Mouse (Mus musculus) inflammation-experienced regulatory T-cells, adult 6 months (primary cell): ENCODE measurements at regions not wholly inside any gene's neighbourhood (a gene's known extent, or its start where the extent isn't known, plus 50 kb on each side); places are given as distances from the start of the nearest gene placed in this dataset.

Source experiments
- ATAC-seq: one replicate; pipeline ENCODE4 v1.8.0; 2017

- no peak for ATAC-seq
Observed at GRCm38 (mm10) chr5:43089941-43090340, 143.0 kb upstream of the Cpeb2 start.

GRCm38 (mm10) chr5:43093647-43094326, 139.2 kb upstream of the Cpeb2 start:
- ATAC-seq, result no peak

GRCm38 (mm10) chr5:43094329-43094898, 138.6 kb upstream of the Cpeb2 start:
- ATAC-seq, result no peak

- no peak for ATAC-seq
Observed at GRCm38 (mm10) chr5:43102000-43102459, 130.9 kb upstream of the Cpeb2 start.

GRCm38 (mm10) chr5:43102590-43102989, 130.4 kb upstream of the Cpeb2 start:
- ATAC-seq, result no peak

- no peak for ATAC-seq
Observed at GRCm38 (mm10) chr5:43103728-43104127, 129.2 kb upstream of the Cpeb2 start.

GRCm38 (mm10) chr5:43105528-43105927, 127.4 kb upstream of the Cpeb2 start:
- ATAC-seq, result no peak

- ATAC-seq, result no peak
Observed at GRCm38 (mm10) chr5:43107436-43108259, 125.3 kb upstream of the Cpeb2 start.

GRCm38 (mm10) chr5:43108260-43108589, 124.7 kb upstream of the Cpeb2 start:
- no peak for ATAC-seq

GRCm38 (mm10) chr5:43110122-43110521, 122.8 kb upstream of the Cpeb2 start:
- no peak for ATAC-seq

GRCm38 (mm10) chr5:43111740-43112139, 121.2 kb upstream of the Cpeb2 start:
- no peak for ATAC-seq

GRCm38 (mm10) chr5:43113405-43114119, 119.4 kb upstream of the Cpeb2 start:
- peak; percentile 48 for ATAC-seq

GRCm38 (mm10) chr5:43115507-43115906, 117.5 kb upstream of the Cpeb2 start:
- no peak for ATAC-seq

GRCm38 (mm10) chr5:43116821-43117220, 116.1 kb upstream of the Cpeb2 start:
- ATAC-seq, result no peak

GRCm38 (mm10) chr5:43121065-43121464, 111.9 kb upstream of the Cpeb2 start:
- ATAC-seq, result no peak

- ATAC-seq, result no peak
Observed at GRCm38 (mm10) chr5:43124301-43124700, 108.7 kb upstream of the Cpeb2 start.

- ATAC-seq, result no peak
Observed at GRCm38 (mm10) chr5:43125774-43126536, 107.0 kb upstream of the Cpeb2 start.

GRCm38 (mm10) chr5:43130377-43130776, 102.6 kb upstream of the Cpeb2 start:
- no peak for ATAC-seq

GRCm38 (mm10) chr5:43130901-43131557, 101.9 kb upstream of the Cpeb2 start:
- ATAC-seq, result no peak

GRCm38 (mm10) chr5:43133672-43134071, 99.3 kb upstream of the Cpeb2 start:
- no peak for ATAC-seq

GRCm38 (mm10) chr5:43136142-43136541, 96.8 kb upstream of the Cpeb2 start:
- no peak for ATAC-seq

- no peak for ATAC-seq
Observed at GRCm38 (mm10) chr5:43137777-43138176, 95.2 kb upstream of the Cpeb2 start.
